Comparison of ENCODE assay signal across 9 mouse cellular contexts in the genomic region with DNA sequence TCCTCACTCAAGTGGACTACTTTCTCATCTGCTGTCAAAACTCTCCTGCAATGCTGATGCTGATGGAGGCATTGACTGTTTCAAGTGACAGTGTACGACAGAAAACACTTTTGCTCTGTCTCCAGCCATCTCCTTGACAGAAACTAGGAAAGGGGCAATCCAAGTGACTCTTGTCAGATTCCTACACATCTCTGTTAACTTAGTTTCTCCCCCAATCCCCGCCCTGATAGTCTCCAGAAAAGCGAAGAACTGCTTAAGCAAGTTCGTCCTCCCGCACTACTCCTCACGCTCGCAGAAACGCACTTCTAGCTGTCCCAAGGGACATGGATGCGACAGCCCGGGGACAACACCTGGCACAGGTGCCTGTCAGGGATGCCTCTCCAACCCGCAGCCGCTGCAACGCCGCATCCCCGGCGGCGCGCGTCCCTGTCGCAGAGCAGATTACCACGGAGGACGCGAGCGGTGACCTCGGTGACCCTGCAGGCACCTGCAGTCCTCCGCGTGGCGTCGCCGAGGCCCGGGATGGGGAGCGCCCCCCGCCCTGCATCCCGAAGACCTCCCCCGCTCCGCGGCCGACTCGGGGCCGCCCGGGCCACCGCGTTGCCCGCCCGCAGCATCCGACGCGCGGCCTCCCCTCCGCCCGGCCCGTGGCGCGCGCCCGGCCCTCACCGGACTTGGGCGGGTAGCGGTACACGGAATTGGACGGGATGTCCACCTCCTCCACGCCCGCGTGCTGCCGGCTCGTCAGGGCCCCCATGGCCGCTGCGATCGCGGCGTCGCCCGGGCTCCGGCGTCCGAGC. TPM values are rescaled to one million over a fixed set of nuclear protein-coding genes. Genes with fewer than 3 reads are reported as not detected.
A peak's percentile ranks its signal among the peaks of the same experiment; 100 is the strongest.
DNase-seq lines count a peak whose midpoint lies in the region; ATAC-seq and TF ChIP-seq lines count a peak whose summit lies in the region.
"Had no signal": no experiment of that assay in that cellular context is flagged by ENCODE, and none has a peak within 500 bp of the region (broad histone marks: within the 10 kb centered on the region; RNA-seq: fewer than 3 reads in every experiment).

No protein-coding gene starts in this region.

- DNase-seq in kidney, adult 8-10 months = no peak
- no peak for DNase-seq in G1E (ENCODE audit: low spot score)
- DNase-seq in mesoderm, embryonic 11.5 days (ENCODE audit: low read depth, low spot score) = peak; percentile 33
- DNase-seq in urinary bladder, adult 18-20 months (ENCODE audit: low spot score in 2 of 2) = no peak

- TF ChIP-seq CTCF in G1E (IDR thresholded peaks at IDR 0.05; ENCODE audit: low read depth, low read length) = no peak

- peak overlapping the region; percentile 100 for H3K4me2 ChIP-seq in kidney, embryonic 14.5 days (replicated peaks; ENCODE audit: low read depth, low read length)
- H3K4me2 ChIP-seq in embryonic facial prominence, embryonic 12.5 days (replicated peaks) = peak overlapping the region; percentile 99
- H3K4me2 ChIP-seq in hindbrain, embryonic 15.5 days = peak overlapping the region; percentile 94
- H3K4me2 ChIP-seq in stomach, embryonic 16.5 days (ENCODE audit: low read depth, low read length) = peak overlapping the region; percentile 100

- H3K4me3 ChIP-seq in kidney, embryonic 14.5 days (ENCODE audit: low read length) = peak overlapping the region; percentile 76
- H3K4me3 ChIP-seq in G1E (ENCODE audit: low read depth, low read length) = peak overlapping the region; percentile 72
- peak overlapping the region; percentile 74 for H3K4me3 ChIP-seq in embryonic facial prominence, embryonic 12.5 days
- peak overlapping the region; percentile 92 for H3K4me3 ChIP-seq in hindbrain, embryonic 15.5 days
- peak overlapping the region; percentile 75 for H3K4me3 ChIP-seq in stomach, embryonic 16.5 days (replicated peaks; ENCODE audit: low read length)

- no peaks in the 10 kb centered on the region for H3K9me3 ChIP-seq in kidney, embryonic 14.5 days (ENCODE audit: control insufficient read depth, low read length)
- peaks cover 14% of the 10 kb centered on the region for H3K9me3 ChIP-seq in G1E (replicated peaks)
- H3K9me3 ChIP-seq in embryonic facial prominence, embryonic 12.5 days = no peaks in the 10 kb centered on the region
- no peaks in the 10 kb centered on the region for H3K9me3 ChIP-seq in hindbrain, embryonic 15.5 days
- no peaks in the 10 kb centered on the region for H3K9me3 ChIP-seq in stomach, embryonic 16.5 days (replicated peaks; ENCODE audit: control insufficient read depth, low read length)

- H3K27me3 ChIP-seq in kidney, embryonic 14.5 days (ENCODE audit: control insufficient read depth, insufficient read depth, low read length) = no peaks in the 10 kb centered on the region
- H3K27me3 ChIP-seq in G1E (ENCODE audit: insufficient read depth, low read length) = peaks cover 19% of the 10 kb centered on the region
- H3K27me3 ChIP-seq in embryonic facial prominence, embryonic 12.5 days = no peaks in the 10 kb centered on the region
- H3K27me3 ChIP-seq in hindbrain, embryonic 15.5 days = no peaks in the 10 kb centered on the region
- H3K27me3 ChIP-seq in stomach, embryonic 16.5 days (ENCODE audit: control insufficient read depth, insufficient read depth, low read length) = no peaks in the 10 kb centered on the region

- no peak overlapping the region for H3K27ac ChIP-seq in kidney, embryonic 14.5 days (ENCODE audit: low read depth, low read length)
- peak overlapping the region; percentile 77 for H3K27ac ChIP-seq in embryonic facial prominence, embryonic 12.5 days
- peak overlapping the region; percentile 97 for H3K27ac ChIP-seq in hindbrain, embryonic 15.5 days (replicated peaks)
- no peak overlapping the region for H3K27ac ChIP-seq in stomach, embryonic 16.5 days (ENCODE audit: low read length)

- no peaks in the 10 kb centered on the region for H3K36me3 ChIP-seq in kidney, embryonic 14.5 days (ENCODE audit: control insufficient read depth, insufficient read depth, low read length)
- no peaks in the 10 kb centered on the region for H3K36me3 ChIP-seq in G1E (replicated peaks)
- H3K36me3 ChIP-seq in embryonic facial prominence, embryonic 12.5 days = no peaks in the 10 kb centered on the region
- no peaks in the 10 kb centered on the region for H3K36me3 ChIP-seq in hindbrain, embryonic 15.5 days
- no peaks in the 10 kb centered on the region for H3K36me3 ChIP-seq in stomach, embryonic 16.5 days (ENCODE audit: control insufficient read depth, insufficient read depth, low read length)

- H3K4me1 ChIP-seq in kidney, embryonic 14.5 days (ENCODE audit: control insufficient read depth, insufficient read depth, low read length) = peaks cover 14% of the 10 kb centered on the region
- H3K4me1 ChIP-seq in G1E (ENCODE audit: insufficient read depth, low read depth, low read length) = peaks cover 26% of the 10 kb centered on the region
- H3K4me1 ChIP-seq in embryonic facial prominence, embryonic 12.5 days = peaks cover 19% of the 10 kb centered on the region
- peaks cover 27% of the 10 kb centered on the region for H3K4me1 ChIP-seq in hindbrain, embryonic 15.5 days (replicated peaks)
- peaks cover 16% of the 10 kb centered on the region for H3K4me1 ChIP-seq in stomach, embryonic 16.5 days (ENCODE audit: control insufficient read depth, insufficient read depth, low read length)

- ATAC-seq in kidney, embryonic 14.5 days (ENCODE audit: low FRiP score, low TSS enrichment) = peak; percentile 53
- ATAC-seq in G1E (ENCODE audit: extremely low read depth, insufficient number of reproducible peaks, low FRiP score, poor library complexity, severe bottlenecking) = no peak
- ATAC-seq in embryonic facial prominence, embryonic 12.5 days (ENCODE audit: insufficient number of reproducible peaks, insufficient read depth, low FRiP score, low TSS enrichment) = peak; percentile 49; the same call in 1 of the 2 replicates
- ATAC-seq in hindbrain, embryonic 15.5 days (ENCODE audit: low FRiP score, low read depth) = peak; percentile 61
- peak; percentile 39; the same call in 1 of the 2 replicates for ATAC-seq in stomach, embryonic 16.5 days (ENCODE audit: insufficient read depth, low FRiP score)

- H3K9ac ChIP-seq in kidney, embryonic 14.5 days (ENCODE audit: low read depth, low read length) = peak overlapping the region; percentile 87
- peak overlapping the region; percentile 92 for H3K9ac ChIP-seq in embryonic facial prominence, embryonic 12.5 days
- peak overlapping the region; percentile 95 for H3K9ac ChIP-seq in hindbrain, embryonic 15.5 days
- H3K9ac ChIP-seq in stomach, embryonic 16.5 days (ENCODE audit: low read length) = peak overlapping the region; percentile 86

- WGBS in kidney, embryonic 14.5 days = under 1% methylated on average over 64 of the region's 76 CpGs
- WGBS in embryonic facial prominence, embryonic 12.5 days = under 1% methylated on average over 66 of the region's 76 CpGs
- under 1% methylated on average over 64 of the region's 76 CpGs for WGBS in hindbrain, embryonic 15.5 days
- under 1% methylated on average over 63 of the region's 76 CpGs for WGBS in stomach, embryonic 16.5 days

RNA-seq across cellular contexts. Expression of a gene that starts 0.6 kb away (rescaled TPM):
- polyA plus RNA-seq in kidney, embryonic 14.5 days (2014; fragmentation: Nextera tagmentation; extraction: Ambion mirVana) = 9.1 and 14.1 TPM in 2 replicates
- total RNA-seq in G1E (2014; fragmentation: Nextera tagmentation) (19.4 and 23.7 TPM in 2 replicates), G1E (2017) (10.0 and 10.6 TPM in 2 replicates)
- 6.1 and 7.1 TPM in 2 replicates for polyA plus RNA-seq in G1E (2012)
- 27.4 and 33.3 TPM in 2 replicates for polyA plus RNA-seq in embryonic facial prominence, embryonic 12.5 days (2016; fragmentation: Nextera tagmentation; extraction: Ambion mirVana)
- polyA plus RNA-seq in hindbrain, embryonic 15.5 days (2015; fragmentation: Nextera tagmentation; extraction: Ambion mirVana) = 69.8 and 78.1 TPM in 2 replicates
- polyA plus RNA-seq in stomach, embryonic 16.5 days (2015; fragmentation: Nextera tagmentation; extraction: Ambion mirVana) = 5.2 TPM in 2 replicates

RNA-seq across cellular contexts. Expression of a gene that starts 21.7 kb away (rescaled TPM):
- polyA plus RNA-seq in kidney, embryonic 14.5 days (2014; fragmentation: Nextera tagmentation; extraction: Ambion mirVana) = 79.7 and 80.8 TPM in 2 replicates
- total RNA-seq in G1E (2014; fragmentation: Nextera tagmentation) (184 and 210 TPM in 2 replicates), G1E (2017) (114 and 161 TPM in 2 replicates)
- 710 and 1,104 TPM in 2 replicates for polyA plus RNA-seq in G1E (2012)
- 32.3 and 44.1 TPM in 2 replicates for polyA plus RNA-seq in embryonic facial prominence, embryonic 12.5 days (2016; fragmentation: Nextera tagmentation; extraction: Ambion mirVana)
- 42.7 and 44.3 TPM in 2 replicates for polyA plus RNA-seq in hindbrain, embryonic 15.5 days (2015; fragmentation: Nextera tagmentation; extraction: Ambion mirVana)
- polyA plus RNA-seq in stomach, embryonic 16.5 days (2015; fragmentation: Nextera tagmentation; extraction: Ambion mirVana) = 30.2 and 34.8 TPM in 2 replicates

RNA-seq across cellular contexts. Expression of a gene that starts 53.8 kb away (rescaled TPM):
- 0.34 and 0.39 TPM in 2 replicates for polyA plus RNA-seq in kidney, embryonic 14.5 days (2014; fragmentation: Nextera tagmentation; extraction: Ambion mirVana)
- not detected in 2 replicates for total RNA-seq in G1E (2014; fragmentation: Nextera tagmentation)
- total RNA-seq in G1E (2017) = 0.05 and 0.06 TPM in 2 replicates
- polyA plus RNA-seq in G1E (2012) = 0.07 and 0.16 TPM in 2 replicates
- 0.14 and 0.39 TPM in 2 replicates for polyA plus RNA-seq in embryonic facial prominence, embryonic 12.5 days (2016; fragmentation: Nextera tagmentation; extraction: Ambion mirVana)
- 0.07 and 0.47 TPM in 2 replicates for polyA plus RNA-seq in hindbrain, embryonic 15.5 days (2015; fragmentation: Nextera tagmentation; extraction: Ambion mirVana)
- 0.20 and 0.53 TPM in 2 replicates for polyA plus RNA-seq in stomach, embryonic 16.5 days (2015; fragmentation: Nextera tagmentation; extraction: Ambion mirVana)
- total RNA-seq: adrenal gland, adult 18-20 months had no signal

Comparison
In these comparisons a context has a peak if more than half of its experiments do, and no peak if none do; other contexts are left out.
1. H3K27ac ChIP-seq: peak in embryonic facial prominence, embryonic 12.5 days (single experiment) and hindbrain, embryonic 15.5 days (single experiment); none in kidney, embryonic 14.5 days (single experiment) and stomach, embryonic 16.5 days (single experiment).
2. Peak in every context shown above with its lines, with median percentiles within 50 percentile points of each other: H3K4me2 ChIP-seq, H3K4me3 ChIP-seq and H3K9ac ChIP-seq.